Mouse (Mus musculus): ENCODE data around the gene Dido1. TPM values are rescaled to one million over a fixed set of nuclear protein-coding genes. Genes with fewer than 3 reads are reported as not detected.

Dido1 gene
- total and polyA plus RNA-seq, 3 experiments, result 8.7 to 38.6 (median 36.6) TPM

Other genes starting within 250 kb of the Dido1 start
- not detected for gene Ntsr1, start 210.0 kb downstream of the Dido1 start, total RNA-seq (2021)
- not detected in 2 replicates for gene Ntsr1, start 210.0 kb downstream of the Dido1 start, polyA plus RNA-seq (2012; rRNA removed)
- 10 to 100 TPM; 17.0 to 17.8 TPM for gene Mrgbp, start 128.7 kb downstream of the Dido1 start, total RNA-seq (2021)
- gene Mrgbp, start 128.7 kb downstream of the Dido1 start, polyA plus RNA-seq (2012; rRNA removed), result 19.3 and 21.3 TPM in 2 replicates
- gene Ogfr, start 120.8 kb downstream of the Dido1 start, total RNA-seq (2021), result 10 to 100 TPM; 36.0 to 41.5 TPM
- 23.6 and 24.5 TPM in 2 replicates for gene Ogfr, start 120.8 kb downstream of the Dido1 start, polyA plus RNA-seq (2012; rRNA removed)
- under 1 TPM; 0.12 to 0.28 TPM for gene Col9a3, start 112.2 kb downstream of the Dido1 start, total RNA-seq (2021)
- 0.33 and 0.39 TPM in 2 replicates for gene Col9a3, start 112.2 kb downstream of the Dido1 start, polyA plus RNA-seq (2012; rRNA removed)
- gene Tcfl5, start 67.3 kb downstream of the Dido1 start, total RNA-seq (2021), result not detected
- 0.20 TPM in 1 of 2 replicates, not detected in the other for gene Tcfl5, start 67.3 kb downstream of the Dido1 start, polyA plus RNA-seq (2012; rRNA removed)
- 10 to 100 TPM; 58.3 to 61.8 TPM for gene Gid8, start 118 bp upstream of the Dido1 start, total RNA-seq (2021)
- gene Gid8, start 118 bp upstream of the Dido1 start, polyA plus RNA-seq (2012; rRNA removed), result 11.3 and 12.2 TPM in 2 replicates
- gene Slc17a9, start 15.3 kb upstream of the Dido1 start, total RNA-seq (2021), result under 1 TPM; 0.52 TPM
- 2.7 and 3.8 TPM in 2 replicates for gene Slc17a9, start 15.3 kb upstream of the Dido1 start, polyA plus RNA-seq (2012; rRNA removed)
- gene Bhlhe23, start 66.9 kb upstream of the Dido1 start, total RNA-seq (2021), result not detected
- gene Bhlhe23, start 66.9 kb upstream of the Dido1 start, polyA plus RNA-seq (2012; rRNA removed), result not detected in 2 replicates
- gene Ythdf1, start 210.9 kb upstream of the Dido1 start, total RNA-seq (2021), result 10 to 100 TPM; 41.8 to 57.9 TPM
- gene Ythdf1, start 210.9 kb upstream of the Dido1 start, polyA plus RNA-seq (2012; rRNA removed), result 18.1 and 29.5 TPM in 2 replicates
- not detected for gene Birc7, start 219.0 kb upstream of the Dido1 start, total RNA-seq (2021)
- not detected in 2 replicates for gene Birc7, start 219.0 kb upstream of the Dido1 start, polyA plus RNA-seq (2012; rRNA removed)
- 1 to 10 TPM; 5.0 to 9.5 TPM for gene Nkain4, start 244.7 kb upstream of the Dido1 start, total RNA-seq (2021)
- gene Nkain4, start 244.7 kb upstream of the Dido1 start, polyA plus RNA-seq (2012; rRNA removed), result 11.9 and 14.3 TPM in 2 replicates

Measured in adrenal gland, adult 2 months (tissue).